Mouse (Mus musculus): Measurements from ENCODE around the gene Krt87.

Gene Krt87

GRCm38 (mm10) chr15:101418950-101419349 is 19.7 kb downstream of the Krt87 start:
- DNase-seq (ENCODE audit: low read depth, low spot score): no peak

- no peak for DNase-seq (ENCODE audit: low read depth, low spot score)
These were observed 23.6 kb downstream of the Krt87 start for GRCm38 (mm10) chr15:101414807-101415565.

GRCm38 (mm10) chr15:101413916-101414635 is 24.5 kb downstream of the Krt87 start:
- no peak for DNase-seq (ENCODE audit: low read depth, low spot score)

GRCm38 (mm10) chr15:101412188-101412587 is 26.4 kb downstream of the Krt87 start:
- DNase-seq (ENCODE audit: low read depth, low spot score): no peak

- DNase-seq (ENCODE audit: low read depth, low spot score): no peak
These were observed 27.8 kb downstream of the Krt87 start, which contains the start of gene Krt7 for GRCm38 (mm10) chr15:101410775-101411174. TSS of gene Krt7 (plus strand) at chr15:101411043.

GRCm38 (mm10) chr15:101398269-101398668 is 40.3 kb downstream of the Krt87 start:
- DNase-seq (ENCODE audit: low read depth, low spot score): no peak

GRCm38 (mm10) chr15:101397683-101398082 is 40.9 kb downstream of the Krt87 start:
- DNase-seq (ENCODE audit: low read depth, low spot score): no peak

GRCm38 (mm10) chr15:101396921-101397320 is 41.7 kb downstream of the Krt87 start:
- peak; percentile 15 for DNase-seq (ENCODE audit: low read depth, low spot score)

- no peak for DNase-seq (ENCODE audit: low read depth, low spot score)
These were observed 42.1 kb downstream of the Krt87 start for GRCm38 (mm10) chr15:101396466-101396865.

GRCm38 (mm10) chr15:101394908-101395307 is 43.7 kb downstream of the Krt87 start:
- no peak for DNase-seq (ENCODE audit: low read depth, low spot score)

- no peak for DNase-seq (ENCODE audit: low read depth, low spot score)
These were observed 46.4 kb downstream of the Krt87 start for GRCm38 (mm10) chr15:101392251-101392650.

GRCm38 (mm10) chr15:101390203-101390602 is 48.4 kb downstream of the Krt87 start:
- DNase-seq (ENCODE audit: low read depth, low spot score): no peak

GRCm38 (mm10) chr15:101388034-101388541 is 50.5 kb downstream of the Krt87 start:
- peak; percentile 41 for DNase-seq (ENCODE audit: low read depth, low spot score)

GRCm38 (mm10) chr15:101387176-101387575 is 51.4 kb downstream of the Krt87 start:
- DNase-seq (ENCODE audit: low read depth, low spot score): peak; percentile 39

- DNase-seq (ENCODE audit: low read depth, low spot score): no peak
These were observed 53.5 kb downstream of the Krt87 start for GRCm38 (mm10) chr15:101385064-101385463.

- no peak for DNase-seq (ENCODE audit: low read depth, low spot score)
These were observed 54.0 kb downstream of the Krt87 start for GRCm38 (mm10) chr15:101384610-101385009.

GRCm38 (mm10) chr15:101382811-101383210 is 55.8 kb downstream of the Krt87 start:
- no peak for DNase-seq (ENCODE audit: low read depth, low spot score)

GRCm38 (mm10) chr15:101381758-101382157 is 56.8 kb downstream of the Krt87 start:
- DNase-seq (ENCODE audit: low read depth, low spot score): no peak

Data from A20 (cell line).